Mouse (Mus musculus) left cerebral cortex, adult 9 months (tissue): Measurements from ENCODE around the gene E2f2.

Source experiments
- DNase-seq, 2 experiments: peaks; one replicate each; pipeline ENCODE4 v3.0.0; 2022; ENCODE audit warnings: low spot score in 2 of 2

E2f2 gene

GRCm38 (mm10) chr4:136199562-136200292 lies 27.5 kb downstream of the E2f2 start:
- no peak for DNase-seq

- peak in 1 of 2 experiments; percentile 54 for DNase-seq
These were observed 30.3 kb downstream of the E2f2 start for GRCm38 (mm10) chr4:136202509-136202908.

GRCm38 (mm10) chr4:136204775-136205174 lies 32.6 kb downstream of the E2f2 start:
- no peak for DNase-seq

- DNase-seq, result peak; percentile 52 to 84
These were observed 34.1 kb downstream of the E2f2 start, which contains the start of gene Asap3 for GRCm38 (mm10) chr4:136206033-136206893. Gene Asap3 (plus strand): TSS chr4:136206365.

GRCm38 (mm10) chr4:136206943-136207342 lies 34.7 kb downstream of the E2f2 start:
- no peak for DNase-seq

GRCm38 (mm10) chr4:136210931-136211330 lies 38.7 kb downstream of the E2f2 start:
- no peak for DNase-seq

GRCm38 (mm10) chr4:136213629-136214028 lies 41.4 kb downstream of the E2f2 start:
- no peak for DNase-seq

- no peak for DNase-seq
These were observed 42.6 kb downstream of the E2f2 start for GRCm38 (mm10) chr4:136214828-136215227.

GRCm38 (mm10) chr4:136215576-136215975 lies 43.4 kb downstream of the E2f2 start:
- no peak for DNase-seq

- DNase-seq, result no peak
These were observed 44.9 kb downstream of the E2f2 start for GRCm38 (mm10) chr4:136217063-136217462.

GRCm38 (mm10) chr4:136218595-136219214 lies 46.5 kb downstream of the E2f2 start:
- no peak for DNase-seq

GRCm38 (mm10) chr4:136220133-136220775 lies 48.1 kb downstream of the E2f2 start:
- no peak for DNase-seq

- no peak for DNase-seq
These were observed 51.5 kb downstream of the E2f2 start for GRCm38 (mm10) chr4:136223549-136224239.

- no peak for DNase-seq
These were observed 52.0 kb downstream of the E2f2 start for GRCm38 (mm10) chr4:136224240-136224559.

GRCm38 (mm10) chr4:136224677-136225460 lies 52.7 kb downstream of the E2f2 start:
- no peak for DNase-seq

GRCm38 (mm10) chr4:136227408-136227807 lies 55.2 kb downstream of the E2f2 start:
- no peak for DNase-seq

- no peak for DNase-seq
These were observed 56.4 kb downstream of the E2f2 start for GRCm38 (mm10) chr4:136228640-136229039.

- no peak for DNase-seq
These were observed 66.5 kb downstream of the E2f2 start for GRCm38 (mm10) chr4:136238669-136239068.

GRCm38 (mm10) chr4:136239111-136239510 lies 66.9 kb downstream of the E2f2 start:
- no peak for DNase-seq

GRCm38 (mm10) chr4:136239622-136240021 lies 67.4 kb downstream of the E2f2 start:
- DNase-seq, result peak; percentile 35 to 89

GRCm38 (mm10) chr4:136240123-136240522 lies 67.9 kb downstream of the E2f2 start:
- DNase-seq, result no peak
